Mouse (Mus musculus): ENCODE results near the gene 0610030E20Rik. TPM values are rescaled to one million over a fixed set of nuclear protein-coding genes. Genes with fewer than 3 reads are reported as not detected.

The 0610030E20Rik gene
- polyA plus RNA-seq, 1 experiment from 2014 or later, result 17.4 TPM

DNA sequence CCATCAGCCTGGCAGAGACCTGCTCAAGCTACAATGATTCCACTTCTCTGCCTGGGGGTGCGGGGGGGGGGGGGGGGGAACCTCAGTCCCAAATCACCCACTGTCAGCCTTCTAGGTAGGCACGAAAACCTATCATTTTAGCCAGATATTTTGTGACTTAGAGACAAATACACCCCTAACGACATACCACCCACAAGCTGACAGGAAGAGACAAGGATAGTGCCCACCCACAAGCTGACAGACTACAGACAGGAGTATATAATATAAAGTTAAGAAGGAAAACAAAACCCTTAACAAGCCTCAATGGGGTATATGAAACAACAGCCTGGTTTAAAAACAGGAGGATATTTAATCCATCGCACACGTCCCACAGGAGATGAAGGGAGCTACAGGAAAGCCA is 28.7 kb upstream of the 0610030E20Rik start:
- no peak for ATAC-seq (replicated peaks; ENCODE audit: insufficient number of reproducible peaks, low FRiP score, low TSS enrichment)
- no peak overlapping the region for H3K4me3 ChIP-seq (ENCODE audit: low read depth, low read length)
- no peak overlapping the region for H3K27ac ChIP-seq (ENCODE audit: low read depth, low read length)
- no peak overlapping the region for H3K4me2 ChIP-seq
- H3K4me1 ChIP-seq (ENCODE audit: control insufficient read depth, insufficient read depth, low read length), result peaks cover 13% of the 10 kb centered on the region
- no peak overlapping the region for H3K9ac ChIP-seq (ENCODE audit: low read depth, low read length)
- no peaks in the 10 kb centered on the region for H3K9me3 ChIP-seq (replicated peaks; ENCODE audit: control insufficient read depth, low read length)
- H3K36me3 ChIP-seq (ENCODE audit: control insufficient read depth, insufficient read depth, low read length), result peaks cover 10% of the 10 kb centered on the region
- H3K27me3 ChIP-seq (ENCODE audit: control insufficient read depth, insufficient read depth, low read length), result no peaks in the 10 kb centered on the region
- 79% methylated on average over 5 of the region's 5 CpGs for WGBS (ENCODE audit: insufficient replicate concordance)

DNA sequence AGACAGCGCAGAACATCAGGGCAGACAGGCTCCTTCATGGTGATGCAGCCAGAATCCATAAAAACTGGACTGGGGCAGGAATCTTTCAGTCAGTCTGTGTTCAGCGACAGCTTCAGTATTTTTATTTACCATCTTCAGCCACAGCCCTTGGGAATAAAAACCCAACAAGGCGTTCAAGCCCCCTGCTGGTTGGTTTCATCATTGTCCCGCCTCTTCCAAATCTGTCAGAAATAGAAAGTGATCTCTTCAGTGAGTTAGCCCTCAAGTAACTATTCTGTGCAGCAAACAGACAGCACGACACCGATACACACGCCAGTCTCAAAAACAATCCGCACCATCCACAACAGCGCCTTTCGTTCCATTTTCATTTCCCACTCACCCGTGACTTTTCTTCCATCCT is 28.1 kb upstream of the 0610030E20Rik start:
- H3K4me3 ChIP-seq (ENCODE audit: low read depth, low read length), result no peak overlapping the region
- H3K36me3 ChIP-seq (ENCODE audit: control insufficient read depth, insufficient read depth, low read length), result peaks cover 10% of the 10 kb centered on the region
- no peak overlapping the region for H3K27ac ChIP-seq (ENCODE audit: low read depth, low read length)
- no peaks in the 10 kb centered on the region for H3K9me3 ChIP-seq (replicated peaks; ENCODE audit: control insufficient read depth, low read length)
- peaks cover 9% of the 10 kb centered on the region; the same call in 1 of the 2 replicates for H3K4me1 ChIP-seq (ENCODE audit: control insufficient read depth, insufficient read depth, low read length)
- 73% methylated on average over 11 of the region's 11 CpGs for WGBS (ENCODE audit: insufficient replicate concordance)
- H3K27me3 ChIP-seq (ENCODE audit: control insufficient read depth, insufficient read depth, low read length), result no peaks in the 10 kb centered on the region
- no peak overlapping the region for H3K4me2 ChIP-seq
- ATAC-seq (replicated peaks; ENCODE audit: insufficient number of reproducible peaks, low FRiP score, low TSS enrichment), result no peak
- no peak overlapping the region for H3K9ac ChIP-seq (ENCODE audit: low read depth, low read length)

GRCm38 (mm10) chr6:72322936-72323335 is 24.2 kb upstream of the 0610030E20Rik start:
- Histone ChIP-seq H3K27ac (ENCODE audit: low read depth, low read length) (no peak overlapping the region), H3K9me3 (replicated peaks; ENCODE audit: control insufficient read depth, low read length) (no peaks in the 10 kb centered on the region), H3K4me1 (ENCODE audit: control insufficient read depth, insufficient read depth, low read length) (no peaks in the 10 kb centered on the region), H3K9ac (ENCODE audit: low read depth, low read length) (no peak overlapping the region), H3K36me3 (ENCODE audit: control insufficient read depth, insufficient read depth, low read length) (peaks cover 24% of the 10 kb centered on the region), H3K4me3 (ENCODE audit: low read depth, low read length) (no peak overlapping the region), H3K27me3 (ENCODE audit: control insufficient read depth, insufficient read depth, low read length) (no peaks in the 10 kb centered on the region), H3K4me2 (no peak overlapping the region)
- WGBS (ENCODE audit: insufficient replicate concordance), result 97% methylated on average over 3 of the region's 3 CpGs
- no peak for ATAC-seq (replicated peaks; ENCODE audit: insufficient number of reproducible peaks, low FRiP score, low TSS enrichment)

GRCm38 (mm10) chr6:72323786-72324508 is 23.2 kb upstream of the 0610030E20Rik start:
- Histone ChIP-seq H3K4me2 (no peak overlapping the region), H3K9me3 (replicated peaks; ENCODE audit: control insufficient read depth, low read length) (no peaks in the 10 kb centered on the region), H3K27me3 (ENCODE audit: control insufficient read depth, insufficient read depth, low read length) (no peaks in the 10 kb centered on the region), H3K9ac (ENCODE audit: low read depth, low read length) (no peak overlapping the region), H3K4me3 (ENCODE audit: low read depth, low read length) (no peak overlapping the region), H3K27ac (ENCODE audit: low read depth, low read length) (no peak overlapping the region), H3K4me1 (ENCODE audit: control insufficient read depth, insufficient read depth, low read length) (no peaks in the 10 kb centered on the region), H3K36me3 (ENCODE audit: control insufficient read depth, insufficient read depth, low read length) (peaks cover 32% of the 10 kb centered on the region)
- WGBS (ENCODE audit: insufficient replicate concordance), result 77% methylated on average over 6 of the region's 6 CpGs
- ATAC-seq (replicated peaks; ENCODE audit: insufficient number of reproducible peaks, low FRiP score, low TSS enrichment), result no peak

DNA sequence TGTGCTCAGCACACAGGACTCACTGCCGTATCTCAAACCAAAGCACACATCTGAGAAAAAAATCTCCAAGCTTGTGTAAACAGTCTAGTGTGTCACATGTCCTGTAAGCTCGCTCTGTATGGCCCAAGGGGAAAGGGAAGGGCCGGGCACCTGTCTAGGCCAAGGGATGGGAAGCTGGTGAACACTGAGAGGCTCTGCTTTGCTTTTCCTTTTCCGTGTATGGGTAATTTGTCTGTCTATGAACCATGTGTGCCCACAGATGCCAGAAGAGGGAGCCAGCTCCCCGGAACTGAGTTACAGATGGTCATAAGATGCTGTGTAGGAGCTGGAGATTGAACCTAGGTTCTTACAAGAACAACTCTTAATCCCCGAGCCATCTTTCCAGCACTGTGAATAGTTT is 20.8 kb upstream of the 0610030E20Rik start:
- no peak overlapping the region for H3K4me3 ChIP-seq (ENCODE audit: low read depth, low read length)
- H3K36me3 ChIP-seq (ENCODE audit: control insufficient read depth, insufficient read depth, low read length), result peaks cover 25% of the 10 kb centered on the region
- 74% methylated on average over 6 of the region's 6 CpGs for WGBS (ENCODE audit: insufficient replicate concordance)
- H3K9ac ChIP-seq (ENCODE audit: low read depth, low read length), result no peak overlapping the region
- H3K4me2 ChIP-seq, result no peak overlapping the region
- no peaks in the 10 kb centered on the region for H3K9me3 ChIP-seq (replicated peaks; ENCODE audit: control insufficient read depth, low read length)
- no peaks in the 10 kb centered on the region for H3K27me3 ChIP-seq (ENCODE audit: control insufficient read depth, insufficient read depth, low read length)
- H3K27ac ChIP-seq (ENCODE audit: low read depth, low read length), result no peak overlapping the region
- no peak for ATAC-seq (replicated peaks; ENCODE audit: insufficient number of reproducible peaks, low FRiP score, low TSS enrichment)
- no peaks in the 10 kb centered on the region for H3K4me1 ChIP-seq (ENCODE audit: control insufficient read depth, insufficient read depth, low read length)

- no peak overlapping the region for H3K4me2 ChIP-seq
- H3K9me3 ChIP-seq (replicated peaks; ENCODE audit: control insufficient read depth, low read length), result no peaks in the 10 kb centered on the region
- peaks cover 33% of the 10 kb centered on the region for H3K36me3 ChIP-seq (ENCODE audit: control insufficient read depth, insufficient read depth, low read length)
- H3K4me1 ChIP-seq (ENCODE audit: control insufficient read depth, insufficient read depth, low read length), result peaks cover 3% of the 10 kb centered on the region; the same call in 1 of the 2 replicates
- no peak overlapping the region for H3K27ac ChIP-seq (ENCODE audit: low read depth, low read length)
- H3K9ac ChIP-seq (ENCODE audit: low read depth, low read length), result no peak overlapping the region
- H3K27me3 ChIP-seq (ENCODE audit: control insufficient read depth, insufficient read depth, low read length), result no peaks in the 10 kb centered on the region
- no peak overlapping the region for H3K4me3 ChIP-seq (ENCODE audit: low read depth, low read length)
- WGBS (ENCODE audit: insufficient replicate concordance), result 89% methylated on average over 5 of the region's 5 CpGs
- no peak for ATAC-seq (replicated peaks; ENCODE audit: insufficient number of reproducible peaks, low FRiP score, low TSS enrichment)
Measured at GRCm38 (mm10) chr6:72329019-72329418, 18.1 kb upstream of the 0610030E20Rik start.

DNA sequence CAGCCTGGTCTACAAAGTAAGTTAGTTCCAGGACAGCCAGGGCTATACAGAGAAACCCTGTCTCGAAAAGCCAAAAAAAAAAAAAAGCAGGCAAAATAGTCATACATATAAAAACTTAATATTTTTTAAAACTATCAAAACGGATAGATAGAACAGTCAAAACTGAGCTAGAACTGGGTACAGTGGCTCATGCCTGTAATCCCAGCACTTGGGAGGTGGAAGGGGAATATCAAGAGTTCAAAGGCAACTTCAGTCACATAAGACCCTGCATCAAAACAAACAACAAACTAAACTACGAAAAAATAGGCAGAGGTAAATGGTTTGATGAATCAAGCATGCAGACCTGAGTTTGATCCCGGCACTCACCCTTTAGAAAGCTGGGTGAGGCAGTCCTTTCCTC is 17.0 kb upstream of the 0610030E20Rik start:
- Histone ChIP-seq H3K27ac (ENCODE audit: low read depth, low read length) (no peak overlapping the region), H3K9ac (ENCODE audit: low read depth, low read length) (no peak overlapping the region), H3K36me3 (ENCODE audit: control insufficient read depth, insufficient read depth, low read length) (peaks cover 33% of the 10 kb centered on the region), H3K9me3 (replicated peaks; ENCODE audit: control insufficient read depth, low read length) (no peaks in the 10 kb centered on the region), H3K4me1 (ENCODE audit: control insufficient read depth, insufficient read depth, low read length) (peaks cover 3% of the 10 kb centered on the region; the same call in 1 of the 2 replicates), H3K4me3 (ENCODE audit: low read depth, low read length) (no peak overlapping the region), H3K27me3 (ENCODE audit: control insufficient read depth, insufficient read depth, low read length) (no peaks in the 10 kb centered on the region), H3K4me2 (no peak overlapping the region)
- 90% methylated on average over 4 of the region's 4 CpGs for WGBS (ENCODE audit: insufficient replicate concordance)
- ATAC-seq (replicated peaks; ENCODE audit: insufficient number of reproducible peaks, low FRiP score, low TSS enrichment), result no peak

DNA sequence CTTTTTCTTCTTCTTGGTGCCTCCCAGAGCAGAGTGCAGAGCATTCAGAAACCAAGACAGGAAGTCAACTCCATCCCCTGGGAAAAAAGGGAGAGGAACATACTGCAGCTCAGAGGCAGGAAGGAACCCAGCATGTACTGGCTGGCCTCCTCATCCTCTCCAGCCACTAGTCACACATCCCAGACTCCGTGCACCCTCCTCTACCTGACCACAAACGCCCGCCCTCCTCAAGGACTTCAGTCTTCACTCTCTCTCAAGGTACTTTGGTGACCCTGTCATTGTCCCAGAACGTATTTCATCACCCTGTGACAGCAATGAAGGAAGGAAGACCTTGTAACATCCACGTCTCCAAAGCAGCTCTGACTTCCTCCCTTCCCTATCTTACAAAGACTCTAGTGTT is 14.0 kb upstream of the 0610030E20Rik start:
- H3K27me3 ChIP-seq (ENCODE audit: control insufficient read depth, insufficient read depth, low read length), result no peaks in the 10 kb centered on the region
- no peak overlapping the region for H3K4me3 ChIP-seq (ENCODE audit: low read depth, low read length)
- H3K9me3 ChIP-seq (replicated peaks; ENCODE audit: control insufficient read depth, low read length), result no peaks in the 10 kb centered on the region
- ATAC-seq (replicated peaks; ENCODE audit: insufficient number of reproducible peaks, low FRiP score, low TSS enrichment), result no peak
- peaks cover 40% of the 10 kb centered on the region for H3K36me3 ChIP-seq (ENCODE audit: control insufficient read depth, insufficient read depth, low read length)
- H3K27ac ChIP-seq (ENCODE audit: low read depth, low read length), result no peak overlapping the region
- WGBS (ENCODE audit: insufficient replicate concordance), result 51% methylated on average over 5 of the region's 5 CpGs
- H3K9ac ChIP-seq (ENCODE audit: low read depth, low read length), result no peak overlapping the region
- H3K4me2 ChIP-seq, result no peak overlapping the region
- peaks cover 3% of the 10 kb centered on the region; the same call in 1 of the 2 replicates for H3K4me1 ChIP-seq (ENCODE audit: control insufficient read depth, insufficient read depth, low read length)

- H3K4me2 ChIP-seq, result no peak overlapping the region
- no peak overlapping the region for H3K4me3 ChIP-seq (ENCODE audit: low read depth, low read length)
- H3K9ac ChIP-seq (ENCODE audit: low read depth, low read length), result no peak overlapping the region
- H3K27me3 ChIP-seq (ENCODE audit: control insufficient read depth, insufficient read depth, low read length), result no peaks in the 10 kb centered on the region
- peaks cover 9% of the 10 kb centered on the region; the same call in 1 of the 2 replicates for H3K4me1 ChIP-seq (ENCODE audit: control insufficient read depth, insufficient read depth, low read length)
- H3K27ac ChIP-seq (ENCODE audit: low read depth, low read length), result no peak overlapping the region
- WGBS (ENCODE audit: insufficient replicate concordance), result 64% methylated on average over 2 of the region's 2 CpGs
- ATAC-seq (replicated peaks; ENCODE audit: insufficient number of reproducible peaks, low FRiP score, low TSS enrichment), result no peak
- no peaks in the 10 kb centered on the region for H3K9me3 ChIP-seq (replicated peaks; ENCODE audit: control insufficient read depth, low read length)
- peaks cover 25% of the 10 kb centered on the region for H3K36me3 ChIP-seq (ENCODE audit: control insufficient read depth, insufficient read depth, low read length)
Measured at GRCm38 (mm10) chr6:72340481-72340880, 6.6 kb upstream of the 0610030E20Rik start.

Data from heart, embryonic 11.5 days (tissue).